Comparison of ENCODE assay signal across 8 mouse cellular contexts in the genomic region with DNA sequence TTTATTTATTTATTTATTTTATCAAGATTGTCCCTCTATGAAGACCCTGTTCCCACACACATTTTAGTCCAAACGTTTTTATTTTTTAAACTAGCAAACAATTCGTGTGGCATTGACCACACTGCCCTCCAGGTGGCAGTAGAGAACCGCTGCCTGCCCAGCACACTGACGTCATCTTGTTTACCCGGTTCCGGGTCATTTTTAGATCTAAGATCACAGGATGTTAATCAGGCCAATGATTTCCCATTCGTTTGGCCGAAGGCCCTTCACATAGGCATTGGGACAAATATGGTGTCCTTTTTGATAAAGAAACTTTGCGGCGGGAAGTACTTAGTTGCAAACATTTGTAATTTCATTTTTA.
DNase-seq lines count a peak whose midpoint lies in the region; ATAC-seq lines count a peak whose summit lies in the region.

No protein-coding gene starts in this region.

- ATAC-seq in hindbrain, embryonic 14.5 days (ENCODE audit: low FRiP score) = peak; percentile 43; the same call in 1 of the 2 replicates
- peak; percentile 94 for ATAC-seq in megakaryocyte, adult 5-6 weeks (ENCODE audit: poor library complexity, severe bottlenecking)

- H3K36me3 ChIP-seq in hindbrain, embryonic 14.5 days (replicated peaks; ENCODE audit: control insufficient read depth, insufficient read depth) = no peaks in the 10 kb centered on the region

- H3K9me3 ChIP-seq in hindbrain, embryonic 14.5 days (ENCODE audit: control insufficient read depth, low read length) = no peaks in the 10 kb centered on the region

- no peak overlapping the region for H3K27ac ChIP-seq in hindbrain, embryonic 14.5 days

- peak overlapping the region; percentile 40 for H3K4me2 ChIP-seq in hindbrain, embryonic 14.5 days (replicated peaks)

- WGBS in hindbrain, embryonic 14.5 days = 20% methylated on average over 10 of the region's 10 CpGs

- no peak overlapping the region for H3K9ac ChIP-seq in hindbrain, embryonic 14.5 days

- DNase-seq in WW6 (ENCODE audit: low read depth, low spot score) = peak; percentile 31
- DNase-seq in cerebellum, postnatal 14 days = peak; percentile 86 to 87
- DNase-seq in frontal cortex, postnatal 25 days (ENCODE audit: low spot score in 2 of 2) = peak; percentile 38 to 63
- peak; percentile 85 for DNase-seq in hindbrain, embryonic 14.5 days (ENCODE audit: low spot score)
- peak; percentile 63 to 71 for DNase-seq in left cerebral cortex, adult 18-20 months (ENCODE audit: low spot score in 2 of 2)
- DNase-seq in right cerebral cortex, adult 18-20 months = peak; percentile 56
- peak; percentile 50 to 69 for DNase-seq in urinary bladder, postnatal 36 days (ENCODE audit: low spot score in 2 of 2)

- H3K27me3 ChIP-seq in hindbrain, embryonic 14.5 days (ENCODE audit: control insufficient read depth, insufficient read depth, low read length) = no peaks in the 10 kb centered on the region

- 0 out of 2 replicates have a peak, but pooled peaks cover 3% of the 10 kb centered on the region for H3K4me1 ChIP-seq in hindbrain, embryonic 14.5 days (replicated peaks; ENCODE audit: control insufficient read depth, insufficient read depth, low read length)

- no peak overlapping the region for H3K4me3 ChIP-seq in hindbrain, embryonic 14.5 days (replicated peaks; ENCODE audit: low read length)

Comparison
In these comparisons a context has a peak if more than half of its experiments do, and no peak if none do; other contexts are left out.
1. DNase-seq: peak in every context shown above with its lines; median percentile 86 in cerebellum, postnatal 14 days; 85 in hindbrain, embryonic 14.5 days; 67 in left cerebral cortex, adult 18-20 months; 60 in urinary bladder, postnatal 36 days; 56 in right cerebral cortex, adult 18-20 months; 50 in frontal cortex, postnatal 25 days; 31 in WW6.